Mouse (Mus musculus) intestine, postnatal 0 days (tissue): ENCODE measurements around the gene Naa10. TPM values are rescaled to one million over a fixed set of nuclear protein-coding genes. Genes with fewer than 3 reads are reported as not detected.
A peak's percentile ranks its signal among the peaks of the same experiment; 100 is the strongest.

Source experiments
- ATAC-seq: fragments of 200-750 bp; cut with Nextera tagmentation; 2 replicates; pipeline ENCODE4 v1.8.0; 2017; ENCODE audit warnings: mild to moderate bottlenecking, moderate TSS enrichment, moderate library complexity
- H3K27ac ChIP-seq: fragments of 300-500 bp; sonication (generic); 2 replicates; pipeline ENCODE4 v1.5.1; 2014; ENCODE audit warnings: mild to moderate bottlenecking, low read depth, low read length, moderate library complexity
- H3K27me3 ChIP-seq: fragments of 300-500 bp; sonication (generic); replicated peaks from 2 replicates; pipeline ENCODE4 v1.6.1; 2014; ENCODE audit warnings: low read length, mixed read lengths; ENCODE audit not compliant: control insufficient read depth, insufficient read depth
- H3K36me3 ChIP-seq: fragments of 300-500 bp; sonication (generic); 2 replicates; pipeline ENCODE4 v1.6.1; 2014; ENCODE audit warnings: mild to moderate bottlenecking, moderate library complexity; ENCODE audit not compliant: control insufficient read depth, insufficient read depth
- H3K4me1 ChIP-seq: fragments of 300-500 bp; sonication (generic); replicated peaks from 2 replicates; pipeline ENCODE4 v1.6.1; 2014; ENCODE audit warnings: antibody characterized with exemption, low read length, mixed read lengths; ENCODE audit not compliant: control insufficient read depth, insufficient read depth
- H3K4me2 ChIP-seq: fragments of 300-500 bp; sonication (generic); replicated peaks from 2 replicates; pipeline ENCODE4 v1.6.1; 2014; ENCODE audit warnings: low read depth, mild to moderate bottlenecking, moderate library complexity
- H3K4me3 ChIP-seq: fragments of 300-500 bp; sonication (generic); 2 replicates; pipeline ENCODE4 v1.5.1; 2014; ENCODE audit warnings: low read depth, low read length
- H3K9ac ChIP-seq: fragments of 300-500 bp; sonication (generic); 2 replicates; pipeline ENCODE4 v1.6.1; 2014; ENCODE audit warnings: mild to moderate bottlenecking, low read depth, low read length
- H3K9me3 ChIP-seq: fragments of 300-500 bp; sonication (generic); 2 replicates; pipeline ENCODE4 v1.6.1; 2016; ENCODE audit warnings: mixed run types; ENCODE audit not compliant: control insufficient read depth
- CTCF ChIP-seq: sonication (generic); IDR thresholded peaks from 2 replicates; pipeline ENCODE4 v1.5.1; 2016; ENCODE audit warnings: low read depth, mild to moderate bottlenecking, control low read depth, antibody characterized with exemption, moderate library complexity
- WGBS: fragments of 180-500 bp; shearing (Covaris S2); extraction: QIAGEN DNeasy Blood & Tissue Kit; methylation state at CpG from one replicate; pipeline ENCODE4 v1.1.7; 2014; 5-methylcytosine and 5-hydroxymethylcytosine counted together
- polyA plus RNA-seq: library from polyadenylated mRNA; unstranded; fragments of >200 nt; fragmentation: Nextera tagmentation; extraction: Ambion mirVana; gene quantifications from 2 replicates; pipeline ENCODE4 v1.2.1, GENCODE M21; 2015

Naa10 gene
- polyA plus RNA-seq = 76.6 and 76.7 TPM in 2 replicates

DNA sequence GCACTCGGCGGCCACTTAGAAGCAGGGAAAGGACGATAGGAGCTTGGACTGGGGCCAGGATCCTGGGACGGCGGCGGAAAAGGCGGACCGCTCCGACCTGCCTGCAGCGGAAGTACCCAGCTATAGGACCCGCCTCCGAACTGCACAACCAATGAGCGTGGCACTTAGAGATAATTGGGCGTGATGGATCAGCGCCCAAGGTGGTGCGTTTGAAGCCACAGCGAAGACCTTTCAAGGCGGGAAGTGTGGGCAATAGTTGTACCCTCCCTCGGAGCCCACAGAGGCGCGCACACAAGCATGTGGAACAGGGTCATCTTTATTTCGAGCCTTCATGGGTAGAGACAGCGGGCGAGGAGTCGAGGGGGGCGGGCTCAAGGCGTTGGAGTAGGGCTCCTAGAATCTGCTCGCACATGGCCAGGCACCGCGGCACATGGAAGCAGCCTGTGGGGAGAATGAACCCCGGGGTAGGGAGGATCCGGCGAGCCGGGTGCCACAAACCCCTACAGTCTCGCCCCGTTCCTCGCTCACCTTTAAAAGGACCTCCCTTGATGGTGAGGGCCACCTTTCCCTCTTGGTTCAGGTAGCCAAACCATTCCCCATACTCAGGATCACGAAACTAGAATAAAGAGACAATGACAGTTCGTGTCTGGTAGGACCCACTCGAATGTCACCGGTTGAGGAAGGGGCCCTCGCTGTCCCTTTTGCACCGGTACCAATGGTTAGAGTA is at the start of gene Naa10, which contains the start of gene Arhgap4:
Gene Naa10 (minus strand): TSS at position 122 of the 727 bp plus-strand sequence.
Gene Arhgap4 (minus strand): TSS at position 48 of the 727 bp plus-strand sequence.
- Histone ChIP-seq H3K9ac (peak within 1 kb of the TSS; percentile 48), H3K4me3 (peak within 1 kb of the TSS; percentile 47), H3K36me3 (peaks cover 4% of the 10 kb centered on the region; the same call in 1 of the 2 replicates), H3K4me2 (peak within 1 kb of the TSS; percentile 62), H3K27ac (peak within 1 kb of the TSS; percentile 46), H3K9me3 (no peaks in the 10 kb centered on the region), H3K27me3 (no peaks in the 10 kb centered on the region), H3K4me1 (no peaks in the 10 kb centered on the region)
- ATAC-seq = peak; percentile 93
- 23% methylated on average over 43 of the region's 43 CpGs for WGBS
- no peak for TF ChIP-seq CTCF

DNA sequence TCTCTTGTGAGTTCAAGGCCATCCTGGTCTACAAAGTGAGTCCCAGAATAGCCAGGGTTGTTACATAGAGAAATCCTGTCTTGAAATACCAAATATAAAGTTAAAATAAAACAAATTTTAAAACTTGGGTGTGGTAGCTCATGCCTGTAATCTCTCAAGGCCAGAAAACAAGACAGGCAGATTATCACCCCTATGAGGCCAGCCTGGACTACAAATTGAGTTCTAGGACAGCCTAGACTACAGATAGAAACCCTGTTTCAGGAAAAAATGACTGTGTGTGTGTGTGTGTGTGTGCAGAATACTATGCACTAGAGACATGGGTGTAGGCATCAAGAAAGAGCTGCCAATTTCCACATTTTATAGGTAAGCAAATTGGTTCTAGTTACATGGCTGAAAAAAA is 49.0 kb upstream of the Naa10 start:
- Histone ChIP-seq H3K27ac (no peak overlapping the region), H3K27me3 (no peaks in the 10 kb centered on the region), H3K4me3 (no peak overlapping the region), H3K9ac (no peak overlapping the region), H3K9me3 (no peaks in the 10 kb centered on the region), H3K4me1 (no peaks in the 10 kb centered on the region), H3K4me2 (no peak overlapping the region), H3K36me3 (no peaks in the 10 kb centered on the region)
- ATAC-seq = no peak
- no peak for TF ChIP-seq CTCF

GRCm38 (mm10) chrX:73969729-73970128 is 48.0 kb upstream of the Naa10 start:
- Histone ChIP-seq H3K9ac (no peak overlapping the region), H3K36me3 (no peaks in the 10 kb centered on the region), H3K4me1 (no peaks in the 10 kb centered on the region), H3K9me3 (no peaks in the 10 kb centered on the region), H3K4me2 (no peak overlapping the region), H3K27me3 (no peaks in the 10 kb centered on the region), H3K27ac (no peak overlapping the region), H3K4me3 (no peak overlapping the region)
- TF ChIP-seq CTCF = no peak
- WGBS = 70% methylated on average over 2 of the region's 2 CpGs
- no peak for ATAC-seq

DNA sequence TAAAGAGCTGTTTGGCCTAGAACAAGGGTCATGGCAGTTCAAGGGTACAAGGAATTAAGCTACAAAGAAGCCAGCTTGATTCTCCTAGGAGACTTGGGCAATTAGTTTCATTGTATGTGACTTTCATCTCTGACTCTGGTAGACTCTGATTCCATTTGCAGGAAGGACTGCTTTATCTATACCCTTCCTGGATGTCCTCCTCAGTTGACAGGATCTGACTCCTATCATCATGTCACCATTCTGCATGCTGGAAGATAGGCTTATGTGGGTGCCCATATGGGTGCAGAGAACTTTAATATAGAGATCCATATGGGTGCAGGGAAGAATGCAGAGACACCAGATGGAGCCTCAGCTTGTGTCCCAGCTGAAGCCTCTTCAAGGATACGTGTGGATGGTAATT is 47.4 kb upstream of the Naa10 start:
- Histone ChIP-seq H3K9me3 (no peaks in the 10 kb centered on the region), H3K4me1 (no peaks in the 10 kb centered on the region), H3K9ac (no peak overlapping the region), H3K4me2 (no peak overlapping the region), H3K4me3 (no peak overlapping the region), H3K36me3 (no peaks in the 10 kb centered on the region), H3K27me3 (no peaks in the 10 kb centered on the region), H3K27ac (no peak overlapping the region)
- no peak for TF ChIP-seq CTCF
- no peak for ATAC-seq
- 84% methylated on average over 1 of the region's 1 CpGs for WGBS

DNA sequence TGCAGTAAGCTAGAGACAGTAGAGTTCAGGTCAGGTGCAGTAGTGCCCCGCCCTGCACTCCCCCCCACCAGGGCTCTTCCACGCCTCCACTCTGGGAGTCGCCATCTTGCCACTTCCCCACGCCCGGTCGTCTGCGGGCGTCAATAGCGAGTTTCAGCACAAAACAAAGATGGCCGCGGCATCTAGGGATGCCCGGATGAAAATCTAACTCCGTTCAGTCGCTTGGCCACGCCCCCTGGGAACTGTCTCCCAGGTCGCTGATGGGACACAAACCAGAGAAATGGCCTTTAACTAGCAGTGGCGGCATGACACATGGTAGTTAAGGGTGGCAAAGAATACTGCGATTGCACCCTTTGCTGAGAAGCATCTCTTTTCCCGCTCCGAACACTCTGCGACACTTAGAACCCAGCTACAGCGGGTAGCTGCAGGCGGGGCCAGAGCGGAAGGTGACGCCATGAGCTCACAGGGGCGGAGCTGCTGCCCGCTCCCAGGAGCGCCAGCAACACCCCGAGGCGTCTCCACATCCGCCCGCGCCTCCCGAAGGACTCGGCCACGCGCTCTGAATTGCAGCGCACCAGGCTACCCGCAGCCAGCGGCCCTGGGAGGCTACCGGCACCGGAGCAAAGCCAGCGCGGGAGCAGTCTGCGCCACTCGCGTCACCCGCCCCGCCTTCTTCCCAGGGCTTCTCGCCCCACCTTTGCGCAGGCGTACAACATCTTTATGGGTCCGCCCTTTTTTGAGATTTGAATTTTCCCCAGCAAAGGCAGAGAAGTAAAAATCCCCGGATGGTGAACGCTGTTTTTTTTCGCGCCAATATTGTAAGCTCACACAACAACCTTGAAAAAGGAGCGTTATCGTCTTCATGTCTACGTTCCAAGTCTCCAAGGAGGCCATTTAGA is 45.7 kb upstream of the Naa10 start:
- peak; percentile 86 for ATAC-seq
- no peaks in the 10 kb centered on the region for H3K9me3 ChIP-seq
- peak overlapping the region; percentile 70 for H3K4me3 ChIP-seq
- H3K4me1 ChIP-seq = no peaks in the 10 kb centered on the region
- no peak for TF ChIP-seq CTCF
- H3K27ac ChIP-seq = peak overlapping the region; percentile 98
- H3K27me3 ChIP-seq = no peaks in the 10 kb centered on the region
- no peaks in the 10 kb centered on the region for H3K36me3 ChIP-seq
- 11% methylated on average over 60 of the region's 60 CpGs for WGBS
- peak overlapping the region; percentile 71 for H3K9ac ChIP-seq
- H3K4me2 ChIP-seq = peak overlapping the region; percentile 54
